Mouse (Mus musculus): Measurements from ENCODE around the gene Grip1. TPM values are rescaled to one million over a fixed set of nuclear protein-coding genes. Genes with fewer than 3 reads are reported as not detected.
"Not testable (repeated sequence)": the region's sequence is repeated elsewhere in the genome, so short reads cannot be mapped to it uniquely, and the experiment has no call there.

Grip1 gene
- total RNA-seq, 2 experiments from 2014 or later = not detected

GRCm38 (mm10) chr10:120111691-120112319, 658.2 kb downstream of the Grip1 start:
- no peak for ATAC-seq (replicated peaks; ENCODE audit: low FRiP score, poor library complexity, severe bottlenecking)

GRCm38 (mm10) chr10:120112507-120113396, 659.1 kb downstream of the Grip1 start, which contains the start of gene Helb:
TSS of gene Helb (minus strand) at chr10:120112987.
- peak; percentile 96 for ATAC-seq (replicated peaks; ENCODE audit: low FRiP score, poor library complexity, severe bottlenecking)

GRCm38 (mm10) chr10:120113482-120113881, 659.9 kb downstream of the Grip1 start:
- not testable (repeated sequence) for ATAC-seq (replicated peaks; ENCODE audit: low FRiP score, poor library complexity, severe bottlenecking)

- no peak for ATAC-seq (replicated peaks; ENCODE audit: low FRiP score, poor library complexity, severe bottlenecking)
These were observed 660.4 kb downstream of the Grip1 start for GRCm38 (mm10) chr10:120113980-120114379.

- ATAC-seq (replicated peaks; ENCODE audit: low FRiP score, poor library complexity, severe bottlenecking) = no peak
These were observed 660.9 kb downstream of the Grip1 start for GRCm38 (mm10) chr10:120114493-120114892.

- no peak for ATAC-seq (replicated peaks; ENCODE audit: low FRiP score, poor library complexity, severe bottlenecking)
These were observed 661.6 kb downstream of the Grip1 start for GRCm38 (mm10) chr10:120115249-120115648.

GRCm38 (mm10) chr10:120123721-120124120, 670.1 kb downstream of the Grip1 start:
- ATAC-seq (replicated peaks; ENCODE audit: low FRiP score, poor library complexity, severe bottlenecking) = no peak

GRCm38 (mm10) chr10:120124801-120125464, 671.3 kb downstream of the Grip1 start:
- peak; percentile 92 for ATAC-seq (replicated peaks; ENCODE audit: low FRiP score, poor library complexity, severe bottlenecking)

GRCm38 (mm10) chr10:120125465-120125857, 671.8 kb downstream of the Grip1 start:
- ATAC-seq (replicated peaks; ENCODE audit: low FRiP score, poor library complexity, severe bottlenecking) = no peak

- no peak for ATAC-seq (replicated peaks; ENCODE audit: low FRiP score, poor library complexity, severe bottlenecking)
These were observed 675.1 kb downstream of the Grip1 start for GRCm38 (mm10) chr10:120128601-120129277.

- peak; percentile 72 for ATAC-seq (replicated peaks; ENCODE audit: low FRiP score, poor library complexity, severe bottlenecking)
These were observed 677.0 kb downstream of the Grip1 start for GRCm38 (mm10) chr10:120130621-120131020.

- ATAC-seq (replicated peaks; ENCODE audit: low FRiP score, poor library complexity, severe bottlenecking) = no peak
These were observed 680.1 kb downstream of the Grip1 start for GRCm38 (mm10) chr10:120133697-120134096.

GRCm38 (mm10) chr10:120136020-120136562, 682.5 kb downstream of the Grip1 start:
- ATAC-seq (replicated peaks; ENCODE audit: low FRiP score, poor library complexity, severe bottlenecking) = no peak

Other genes with a start within 250 kb of the Grip1 start
- 13.1 and 22.2 TPM in 2 replicates for gene Cand1, start 213.8 kb upstream of the Grip1 start, total RNA-seq (2015; ENCODE audit: low replicate concordance)
- 8.8 and 18.4 TPM in 2 replicates for gene Cand1, start 213.8 kb upstream of the Grip1 start, total RNA-seq (2017; ENCODE audit: low replicate concordance)

Measured in erythroblast, adult 5-6 weeks (primary cell).